Mouse (Mus musculus) kidney, adult 18-20 months (tissue): Measurements from ENCODE around the gene Tpbpb.
"Not testable (repeated sequence)": the region's sequence is repeated elsewhere in the genome, so short reads cannot be mapped to it uniquely, and the experiment has no call there.

Experiments used
- DNase-seq: peaks from one replicate; pipeline ENCODE4 v3.0.0; 2021

Tpbpb gene

DNA sequence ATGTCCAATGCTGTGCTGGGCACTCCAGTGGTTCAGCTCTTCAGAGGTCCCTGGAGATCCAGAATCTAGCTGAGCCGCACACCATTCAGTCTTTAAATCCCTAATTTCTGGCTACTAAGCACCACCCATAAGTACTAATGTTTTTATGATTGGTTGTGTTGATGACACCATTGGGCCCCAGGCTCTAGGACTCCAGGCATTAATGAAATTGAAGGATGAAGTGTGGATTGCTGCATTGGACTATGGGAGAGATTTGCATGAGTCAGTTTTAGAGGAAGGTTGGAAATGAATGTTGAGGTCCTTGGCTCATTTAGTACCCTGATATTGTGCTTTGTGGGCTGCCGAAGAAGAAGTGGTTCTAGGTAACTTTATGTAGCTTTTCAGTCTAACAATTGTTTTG lies at the start of gene Tpbpb:
Gene Tpbpb (minus strand): TSS at position 101 of the 400 bp plus-strand sequence.
- DNase-seq, result not testable (repeated sequence)

DNA sequence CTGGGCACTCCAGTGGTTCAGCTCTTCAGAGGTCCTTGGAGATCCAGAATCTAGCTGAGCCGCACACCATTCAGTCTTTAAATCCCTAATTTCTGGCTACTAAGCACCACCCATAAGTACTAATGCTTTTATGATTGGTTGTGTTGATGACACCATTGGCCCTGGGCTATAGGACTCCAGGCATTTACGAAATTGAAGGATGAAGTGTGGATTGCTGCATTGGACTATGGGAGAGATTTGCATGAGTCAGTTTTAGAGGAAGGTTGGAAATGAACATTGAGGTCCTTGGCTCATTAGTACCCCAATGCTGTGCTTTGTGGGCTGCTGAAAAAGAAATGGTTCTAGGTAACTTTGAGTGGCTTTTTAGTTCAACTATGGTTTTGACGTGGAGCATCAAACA lies 37.2 kb upstream of the Tpbpb start, which contains the start of gene Tpbpa:
Gene Tpbpa (minus strand): TSS at position 101 of the 400 bp plus-strand sequence.
- not testable (repeated sequence) for DNase-seq

DNA sequence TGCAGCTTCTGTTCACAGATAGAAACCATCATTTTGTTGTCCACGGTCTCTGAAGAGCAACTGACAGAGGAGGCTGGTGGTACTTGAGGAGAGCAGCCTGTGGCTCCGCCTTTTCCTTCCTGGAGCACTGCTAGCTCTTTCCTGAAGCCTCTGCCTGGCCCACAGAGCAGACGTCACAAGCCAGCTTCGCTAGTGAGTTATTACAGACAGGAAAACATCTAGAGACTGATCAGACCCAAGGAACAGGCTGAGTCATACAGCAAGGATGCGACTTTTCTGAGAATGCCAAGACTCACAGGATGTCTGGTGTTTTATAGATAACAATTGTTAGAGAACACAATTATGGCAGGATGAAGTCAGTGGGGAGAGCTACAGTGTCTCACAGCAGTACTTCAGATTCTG lies 31.8 kb upstream of the Tpbpb start, which contains the start of the genes Gm49391 and Ctla2a:
Gene Gm49391 (minus strand): TSS at position 72 of the 402 bp plus-strand sequence.
Gene Ctla2a (minus strand): TSS at position 126 of the 402 bp plus-strand sequence.
- DNase-seq, result peak; percentile 27

DNA sequence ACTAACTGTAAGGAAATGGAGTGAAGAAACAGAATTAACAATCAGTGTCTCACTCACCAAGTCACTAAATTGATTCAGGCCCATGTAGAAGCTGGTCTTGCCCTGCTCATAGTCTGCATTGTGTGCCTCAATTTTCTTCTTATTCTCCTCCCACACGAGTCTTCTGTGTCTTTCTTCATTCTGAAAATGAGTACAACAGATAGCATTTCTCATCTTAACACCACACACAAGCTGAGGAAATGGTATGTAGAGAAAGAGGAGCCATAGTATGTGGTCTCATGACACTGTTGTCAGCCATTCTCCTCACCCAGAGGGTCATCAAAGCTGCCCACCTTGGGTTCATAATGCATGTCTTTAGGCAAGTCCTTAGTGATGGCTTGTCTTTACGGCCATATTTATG lies 30.8 kb upstream of the Tpbpb start, which contains the start of gene Gm49393:
Gene Gm49393 (minus strand): TSS at position 101 of the 400 bp plus-strand sequence.
- DNase-seq, result not testable (repeated sequence)

DNA sequence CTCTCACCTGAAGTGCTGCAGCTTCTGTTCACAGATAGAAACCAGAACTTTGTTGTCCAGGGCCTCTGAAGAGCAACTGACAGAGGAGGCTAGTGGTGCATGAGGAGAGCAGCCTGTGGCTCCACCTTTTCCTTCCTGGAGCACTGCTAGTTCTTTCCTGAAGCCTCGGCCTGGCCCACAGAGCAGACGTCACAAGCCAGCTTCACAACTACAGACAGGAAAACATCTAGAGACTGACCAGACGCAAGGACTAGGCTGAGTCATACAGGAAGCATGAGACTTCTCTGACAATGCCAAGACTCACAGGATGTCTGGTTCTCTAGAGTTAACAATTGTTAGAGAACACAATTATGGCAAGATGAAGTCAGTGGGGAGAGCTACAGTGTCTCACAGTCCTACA lies 7.4 kb downstream of the Tpbpb start, which contains the start of gene Ctla2b:
Gene Ctla2b (minus strand): TSS at position 120 of the 400 bp plus-strand sequence.
- peak; percentile 41 for DNase-seq

DNA sequence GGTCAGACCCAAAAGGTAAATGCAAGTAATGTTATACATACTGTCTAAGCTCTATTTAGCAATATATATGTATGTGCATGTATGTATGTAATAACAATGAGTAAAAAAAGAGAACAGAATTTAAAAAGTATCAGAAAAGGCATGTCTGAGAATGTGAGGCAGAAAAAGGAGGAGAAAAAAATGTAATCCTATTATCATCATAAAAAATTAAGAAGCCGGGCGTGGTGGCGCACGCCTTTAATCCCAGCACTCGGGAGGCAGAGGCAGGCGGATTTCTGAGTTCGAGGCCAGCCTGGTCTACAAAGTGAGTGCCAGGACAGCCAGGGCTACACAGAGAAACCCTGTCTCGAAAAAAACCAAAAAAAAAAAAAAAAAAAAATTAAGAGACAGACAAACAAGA lies 7.9 kb downstream of the Tpbpb start, which contains the start of gene Gm49392:
Gene Gm49392 (minus strand): TSS at position 101 of the 400 bp plus-strand sequence.
- DNase-seq, result not testable (repeated sequence)

DNA sequence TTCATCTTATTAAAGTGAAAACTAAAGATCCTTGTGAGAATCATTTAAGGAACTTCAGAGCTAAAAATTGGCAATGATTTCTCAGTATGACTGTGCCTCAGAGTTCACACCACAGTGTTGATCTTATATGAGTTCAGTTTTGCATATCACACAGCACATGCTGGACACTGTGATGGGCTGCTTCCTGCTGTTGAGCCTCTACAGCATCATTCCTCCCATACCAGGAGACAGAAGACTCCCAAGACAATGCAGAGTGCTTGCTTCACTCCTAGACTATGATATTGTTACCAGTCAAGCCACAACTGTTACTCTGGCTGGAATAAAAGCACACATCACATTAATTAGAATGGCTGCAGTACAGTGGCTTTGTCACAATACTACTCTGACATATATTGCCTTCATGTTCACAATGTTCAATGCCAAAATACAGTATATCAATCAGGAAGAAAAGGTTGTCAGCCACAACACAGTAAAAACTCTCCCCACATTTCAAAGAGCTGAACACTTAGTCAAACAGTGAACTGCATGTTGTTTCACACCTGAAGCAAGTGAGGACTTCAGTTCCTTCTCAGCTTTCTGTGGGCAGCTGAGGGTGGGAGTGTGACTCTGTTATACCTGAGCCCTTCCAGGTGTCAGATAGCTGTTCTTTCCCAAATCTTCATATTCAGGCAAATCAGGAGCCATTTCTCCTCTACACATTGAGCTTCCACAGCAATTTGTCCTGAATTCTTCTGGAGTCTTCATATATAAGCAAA lies 9.1 kb downstream of the Tpbpb start:
- no peak for DNase-seq

DNA sequence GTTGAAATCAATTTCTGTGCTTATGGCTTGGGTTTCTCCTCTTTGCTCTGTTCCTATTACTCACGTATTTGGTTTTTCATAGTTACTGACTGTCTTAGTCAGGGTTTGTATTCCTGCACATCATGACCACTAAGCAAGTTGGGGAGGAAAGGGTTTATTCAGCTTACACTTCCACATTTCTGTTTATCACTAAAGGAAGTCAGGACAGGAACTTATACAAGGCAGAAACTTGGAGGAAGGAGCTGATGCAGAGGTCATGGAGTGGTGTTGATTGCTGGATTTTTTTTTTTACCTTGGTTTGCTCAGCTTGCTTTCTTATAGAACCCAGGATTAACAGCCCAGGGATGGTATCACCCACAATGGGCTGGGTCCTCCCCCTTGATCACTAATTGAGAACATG lies 12.4 kb downstream of the Tpbpb start:
- DNase-seq, result no peak

DNA sequence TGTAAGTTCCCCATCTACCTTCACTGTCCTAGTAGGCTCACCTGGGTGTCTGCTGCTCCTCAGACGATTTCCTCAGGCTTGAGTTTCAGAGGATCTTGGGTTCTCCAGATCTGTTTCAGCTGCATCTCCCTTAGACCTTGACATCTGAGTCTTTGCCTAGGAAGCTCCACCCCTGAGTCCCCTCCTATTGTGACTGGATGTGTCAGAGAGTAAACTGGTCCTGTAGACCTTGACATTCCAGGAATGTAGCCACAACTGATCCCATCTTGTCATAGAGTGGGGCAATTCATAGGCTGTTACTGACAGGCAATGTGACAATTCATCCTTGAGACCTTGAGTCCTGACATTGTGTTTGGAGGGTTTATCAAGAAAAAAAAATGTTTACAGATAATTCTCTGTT lies 40.4 kb downstream of the Tpbpb start, which contains the start of gene 4930486L24Rik:
Gene 4930486L24Rik (minus strand): TSS at position 195 of the 400 bp plus-strand sequence.
- DNase-seq, result no peak
